Mouse (Mus musculus) midbrain, embryonic 14.5 days (tissue): Measurements from ENCODE around the gene Smad3. TPM values are rescaled to one million over a fixed set of nuclear protein-coding genes. Genes with fewer than 3 reads are reported as not detected.

Source experiments
- polyA plus RNA-seq: library from polyadenylated mRNA; unstranded; fragments of >200 nt; fragmentation: Nextera tagmentation; extraction: Ambion mirVana; gene quantifications from 2 replicates; pipeline ENCODE4 v1.2.1, GENCODE M21; 2014

Smad3 gene
- polyA plus RNA-seq, 1 experiment from 2014 or later: 7.7 TPM

Other genes with a start within 250 kb of the Smad3 start
- 0.11 and 0.12 TPM in 2 replicates for gene Iqch, start 155.5 kb downstream of the Smad3 start, polyA plus RNA-seq
- gene Aagab, start 155.3 kb downstream of the Smad3 start, polyA plus RNA-seq: 52.9 and 64.5 TPM in 2 replicates